Mouse (Mus musculus) liver, embryonic 14.5 days (tissue): Measurements from ENCODE around the gene Ppp1r15a. TPM values are rescaled to one million over a fixed set of nuclear protein-coding genes. Genes with fewer than 3 reads are reported as not detected.
A peak's percentile ranks its signal among the peaks of the same experiment; 100 is the strongest.

ENCODE experiments used
- ATAC-seq: fragments of 200-750 bp; cut with Nextera tagmentation; 2 replicates; pipeline ENCODE4 v1.8.0; 2017; ENCODE audit warnings: moderate number of reproducible peaks, mild to moderate bottlenecking, moderate library complexity; ENCODE audit not compliant: insufficient read depth
- DNase-seq, 3 experiments: peaks; one replicate each; pipeline ENCODE4 v3.0.0-alpha.2; 2012 to 2013; ENCODE audit warnings: low read depth in 3 of 3, low spot score in 3 of 3
- H3K27ac ChIP-seq: fragments of 300-500 bp; sonication (generic); 2 replicates; pipeline ENCODE4 v1.5.1; 2014; ENCODE audit warnings: moderate library complexity, mild to moderate bottlenecking, control low read depth, inconsistent platforms
- H3K27me3 ChIP-seq: fragments of 300-500 bp; sonication (generic); 2 replicates; pipeline ENCODE4 v1.6.1; 2014; ENCODE audit warnings: mild to moderate bottlenecking, low read length, moderate library complexity; ENCODE audit not compliant: control insufficient read depth, insufficient read depth
- H3K36me3 ChIP-seq: fragments of 300-500 bp; sonication (generic); replicated peaks from 2 replicates; pipeline ENCODE4 v1.6.1; 2014; ENCODE audit warnings: low read depth; ENCODE audit not compliant: control insufficient read depth, insufficient read depth
- H3K4me1 ChIP-seq, 2 experiments: fragments of 200-500 bp in 1 of 2; fragments of 300-500 bp in 1 of 2; sonication (generic) in 1 of 2; replicated peaks; 2 replicates each; pipeline ENCODE4 v1.6.1; 2012 to 2014; ENCODE audit warnings: antibody characterized with exemption in 1 of 2, inconsistent platforms in 1 of 2, low read length in 1 of 2; ENCODE audit not compliant: control insufficient read depth in 2 of 2, insufficient read depth in 2 of 2
- H3K4me2 ChIP-seq: fragments of 300-500 bp; sonication (generic); 2 replicates; pipeline ENCODE4 v1.6.1; 2014; ENCODE audit warnings: low read depth, mild to moderate bottlenecking, control low read depth, moderate library complexity
- H3K4me3 ChIP-seq, 2 experiments: fragments of 200-500 bp in 1 of 2; fragments of 300-500 bp in 1 of 2; sonication (generic) in 1 of 2; 2 replicates each; pipeline ENCODE4 v1.5.1; 2012 to 2014; ENCODE audit warnings: low read depth in 2 of 2, low read length in 2 of 2, mild to moderate bottlenecking in 2 of 2, control low read depth in 1 of 2, inconsistent platforms in 1 of 2, moderate library complexity in 1 of 2; ENCODE audit not compliant: insufficient read depth in 1 of 2
- H3K9ac ChIP-seq: fragments of 300-500 bp; sonication (generic); replicated peaks from 2 replicates; pipeline ENCODE4 v1.6.1; 2014; ENCODE audit warnings: mild to moderate bottlenecking, control low read depth, moderate library complexity
- H3K9me3 ChIP-seq: fragments of 300-500 bp; sonication (generic); 2 replicates; pipeline ENCODE4 v1.6.1; 2016; ENCODE audit warnings: low read length, mixed read lengths; ENCODE audit not compliant: control insufficient read depth
- CTCF ChIP-seq: IDR thresholded peaks from 2 replicates; pipeline ENCODE4 v1.5.1; 2016; ENCODE audit warnings: antibody characterized with exemption, low read depth, control low read depth
- EP300 ChIP-seq: IDR thresholded peaks from 2 replicates; pipeline ENCODE4 v1.6.1; 2016; ENCODE audit warnings: antibody characterized with exemption, low read depth
- WGBS: fragments of 180-500 bp; shearing (Covaris S2); extraction: QIAGEN DNeasy Blood & Tissue Kit; methylation state at CpG from one replicate; pipeline ENCODE4 v1.1.7; 2014; ENCODE audit not compliant: insufficient replicate concordance; 5-methylcytosine and 5-hydroxymethylcytosine counted together
- polyA plus RNA-seq, 2 experiments: library from polyadenylated mRNA; depleted of rRNA in 1 of 2; stranded (reverse) in 1 of 2; unstranded in 1 of 2; fragments of >200 nt; fragmentation: Nextera tagmentation in 1 of 2; extraction: Ambion mirVana in 1 of 2; gene quantifications; 2 replicates each; pipeline versions ENCODE4 v1.2.1 to v1.2.3; 2012 to 2014

The Ppp1r15a gene
- polyA plus RNA-seq (2012; rRNA removed) (79.3 and 140 TPM in 2 replicates), polyA plus RNA-seq (2014; fragmentation: Nextera tagmentation; extraction: Ambion mirVana) (165 and 183 TPM in 2 replicates)

DNA sequence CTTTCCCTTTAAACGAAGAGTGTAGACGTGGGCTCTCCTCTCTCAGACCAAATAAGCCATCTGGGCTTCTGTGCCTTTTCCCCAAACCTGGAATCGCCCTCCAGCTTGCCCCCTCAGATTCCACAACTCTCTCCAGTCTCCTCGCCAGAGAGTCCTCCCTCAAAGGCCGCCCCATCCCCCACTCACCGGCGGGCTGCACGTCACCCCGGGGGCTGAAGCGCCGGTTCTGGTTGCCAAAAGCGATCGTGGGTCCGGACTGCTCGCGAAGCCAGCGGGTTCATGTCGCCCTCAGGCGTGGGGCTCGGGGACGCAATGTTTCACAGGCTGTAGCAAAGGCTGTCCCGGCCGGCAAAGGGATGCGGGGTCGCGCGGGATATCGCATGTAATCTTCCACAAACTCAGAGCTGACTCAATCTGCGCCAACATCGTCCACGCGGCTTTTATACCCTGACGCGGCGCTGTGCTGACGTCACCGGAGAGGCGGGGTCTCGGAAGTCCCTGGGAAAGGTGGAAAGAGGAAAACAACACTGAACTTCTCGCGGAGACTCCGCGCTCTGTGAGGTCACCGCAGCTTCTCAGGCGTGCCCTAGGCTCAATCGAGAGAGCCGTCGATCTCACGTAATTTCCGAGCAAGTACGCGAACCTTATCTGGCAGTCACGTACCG is at the start of gene Ppp1r15a, which contains the start of gene Plekha4:
TSS of gene Ppp1r15a (minus strand) at position 460 of the 665 bp plus-strand sequence.
TSS of gene Plekha4 (plus strand) at position 522 of the 665 bp plus-strand sequence.
- H3K36me3 ChIP-seq, result peaks cover 38% of the 10 kb centered on the region
- peak within 1 kb of the TSS; percentile 76 to 88 for H3K4me3 ChIP-seq
- peaks cover 6 to 8% of the 10 kb centered on the region in 2 experiments; a peak in 3 of 4 replicates for H3K4me1 ChIP-seq
- H3K9me3 ChIP-seq, result no peaks in the 10 kb centered on the region
- TF ChIP-seq EP300 (peak; percentile 41; the same call in 1 of the 2 replicates), CTCF (no peak)
- DNase-seq (peak; percentile 94 to 96 (median 96)), ATAC-seq (peak; percentile 71)
- WGBS, result under 1% methylated on average over 54 of the region's 54 CpGs
- H3K4me2 ChIP-seq, result peak within 1 kb of the TSS; percentile 88
- no peaks in the 10 kb centered on the region for H3K27me3 ChIP-seq
- peak within 1 kb of the TSS; percentile 100 for H3K27ac ChIP-seq
- H3K9ac ChIP-seq, result peak within 1 kb of the TSS; percentile 99

DNA sequence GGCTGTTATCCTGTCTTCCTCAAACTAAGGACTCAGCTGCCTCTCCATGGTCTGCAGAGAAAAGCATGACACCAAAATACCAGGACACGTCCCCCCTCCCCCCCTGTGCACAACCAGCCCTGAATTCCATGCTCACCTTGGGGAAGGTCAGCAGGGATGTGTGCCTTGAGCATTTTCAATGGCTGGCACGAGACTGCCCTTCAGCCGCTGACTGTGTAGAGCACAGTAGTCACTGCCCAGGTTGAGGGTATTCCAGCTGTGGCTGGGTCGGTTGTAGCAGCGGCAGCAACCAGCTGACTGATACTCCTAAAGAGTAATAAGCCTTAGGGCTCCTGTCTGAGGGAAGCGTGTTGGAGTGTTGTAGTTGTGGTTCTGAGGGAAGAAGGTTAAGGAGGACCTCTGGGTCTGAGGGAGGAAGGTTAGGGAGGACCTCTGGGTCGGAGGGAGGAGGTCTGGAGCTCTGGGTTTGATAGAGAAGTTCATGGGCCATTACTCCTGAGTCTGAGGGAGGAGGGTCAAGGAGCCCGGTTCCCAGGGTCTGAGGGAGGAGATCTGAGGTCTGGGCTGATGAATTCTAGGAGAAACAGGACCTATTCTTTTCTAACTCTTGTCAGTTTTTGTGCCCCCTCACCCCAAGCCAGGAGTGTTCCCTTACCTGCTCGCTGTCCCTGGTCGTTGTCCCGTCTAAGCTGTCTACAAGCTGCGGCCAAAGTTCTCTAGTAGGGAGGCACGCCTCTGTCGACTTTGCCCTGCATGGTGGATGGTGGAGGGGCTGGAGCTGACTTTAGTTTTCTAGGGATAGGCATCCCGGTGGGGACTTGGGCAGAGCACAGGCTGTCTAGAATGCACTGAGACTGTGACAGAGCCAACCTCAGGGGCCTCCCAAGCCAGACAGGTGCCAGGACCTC is 48.7 kb upstream of the Ppp1r15a start:
- peak; percentile 31; the same call in 1 of the 2 replicates for ATAC-seq
- H3K4me3 ChIP-seq, result peak overlapping the region; percentile 50 to 55

DNA sequence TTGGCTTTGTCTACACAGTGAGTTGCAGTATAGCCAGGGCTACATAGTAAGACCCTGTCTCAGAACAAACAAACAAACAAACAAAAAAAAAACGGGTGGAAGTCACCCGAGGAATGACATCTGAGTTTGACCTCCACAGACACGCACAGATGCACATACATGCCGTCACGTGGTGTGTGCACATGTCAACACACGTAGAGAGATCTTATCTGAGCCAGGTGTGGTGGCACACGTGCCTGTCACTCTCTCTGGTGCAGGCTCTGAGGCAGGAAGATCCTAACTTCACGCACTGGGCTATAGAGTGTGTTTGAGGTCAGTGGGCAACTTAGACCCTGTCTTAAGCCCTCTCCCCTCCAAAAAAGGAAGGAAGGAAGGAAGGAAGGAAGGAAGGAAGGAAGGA is 47.9 kb upstream of the Ppp1r15a start:
- peaks cover 27 to 31% of the 10 kb centered on the region in 2 experiments for H3K4me1 ChIP-seq
- H3K36me3 ChIP-seq, result peaks cover 4% of the 10 kb centered on the region; the same call in 1 of the 2 replicates
- ATAC-seq, result no peak
- no peaks in the 10 kb centered on the region for H3K27me3 ChIP-seq
- no peaks in the 10 kb centered on the region for H3K9me3 ChIP-seq
- no peak overlapping the region for H3K9ac ChIP-seq
- DNase-seq, result no peak
- TF ChIP-seq CTCF, result no peak
- no peak for TF ChIP-seq EP300
- no peak overlapping the region for H3K27ac ChIP-seq
- peak overlapping the region; percentile 50 to 55 for H3K4me3 ChIP-seq
- H3K4me2 ChIP-seq, result peak overlapping the region; percentile 46
- 56% methylated on average over 8 of the region's 8 CpGs for WGBS

More for the DNA sequence above, 48.7 kb upstream of the Ppp1r15a start:
- H3K27me3 ChIP-seq, result no peaks in the 10 kb centered on the region
- TF ChIP-seq EP300, result no peak
- no peak for TF ChIP-seq CTCF
- peak overlapping the region; percentile 46 for H3K4me2 ChIP-seq
- peak overlapping the region; percentile 34; the same call in 1 of the 2 replicates for H3K9ac ChIP-seq
- H3K36me3 ChIP-seq, result peaks cover 4% of the 10 kb centered on the region; the same call in 1 of the 2 replicates
- WGBS, result 66% methylated on average over 15 of the region's 15 CpGs
- H3K4me1 ChIP-seq, result peaks cover 19 to 24% of the 10 kb centered on the region in 2 experiments
- no peaks in the 10 kb centered on the region for H3K9me3 ChIP-seq
- no peak overlapping the region for H3K27ac ChIP-seq
- no peak for DNase-seq

DNA sequence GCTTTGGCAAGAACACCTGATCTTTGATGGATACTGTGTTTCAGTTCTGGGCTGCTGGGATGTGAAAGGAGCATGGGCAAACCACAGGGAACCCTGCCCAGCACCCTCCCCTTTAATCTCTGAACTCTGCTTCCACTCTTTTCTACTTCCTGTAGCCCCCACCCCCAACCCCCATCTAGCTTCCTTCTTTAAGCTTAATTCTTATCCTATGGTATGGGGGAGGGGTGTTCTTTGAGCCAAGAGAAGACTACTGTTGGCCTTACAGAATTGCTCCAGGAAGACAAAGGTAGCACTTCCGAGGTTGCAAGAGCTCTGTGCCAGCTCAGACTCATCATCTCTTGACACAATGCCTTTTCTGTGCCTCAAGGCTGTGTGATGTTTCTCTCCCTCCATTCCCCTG is 45.9 kb upstream of the Ppp1r15a start:
- H3K9ac ChIP-seq, result 0 out of 2 replicates have a peak overlapping the region, but pooled peaks have one; percentile 3
- H3K4me2 ChIP-seq, result peak overlapping the region; percentile 97
- TF ChIP-seq CTCF (no peak), EP300 (no peak)
- ATAC-seq, result no peak
- H3K4me3 ChIP-seq, result no peak overlapping the region
- H3K27me3 ChIP-seq, result no peaks in the 10 kb centered on the region
- peaks cover 4% of the 10 kb centered on the region; the same call in 1 of the 2 replicates for H3K36me3 ChIP-seq
- H3K4me1 ChIP-seq, result peaks cover 42 to 48% of the 10 kb centered on the region in 2 experiments
- no peak overlapping the region for H3K27ac ChIP-seq
- no peak for DNase-seq
- WGBS, result 10% methylated on average over 1 of the region's 1 CpGs
- H3K9me3 ChIP-seq, result no peaks in the 10 kb centered on the region
